Mouse (Mus musculus): ENCODE results near the gene BC048679. TPM values are rescaled to one million over a fixed set of nuclear protein-coding genes. Genes with fewer than 3 reads are reported as not detected.

The BC048679 gene
- total RNA-seq (2023), result not detected

DNA sequence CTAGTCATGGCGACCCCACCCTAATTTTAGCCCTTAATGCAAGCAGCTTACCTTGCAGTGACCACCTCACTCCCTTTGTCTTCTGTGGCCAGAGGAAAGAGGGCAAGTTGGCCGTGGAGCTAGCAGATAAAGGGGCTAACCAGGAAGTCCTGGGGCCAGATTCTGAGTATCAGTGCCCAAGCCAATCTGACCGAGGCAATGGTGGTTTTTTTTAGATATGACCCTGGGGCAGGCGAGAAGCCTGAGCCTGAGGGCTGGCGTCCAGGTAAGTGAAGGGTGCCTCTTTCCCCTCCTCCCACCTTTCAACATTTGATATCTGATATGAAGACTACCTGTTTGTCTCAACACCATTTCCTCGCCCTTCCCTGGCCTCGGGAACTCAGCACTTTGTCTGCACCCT, at the start of gene BC048679:
TSS of gene BC048679 (minus strand) at position 101 of the 400 bp plus-strand sequence.

GRCm38 (mm10) chr7:81493331-81494021, 4.6 kb downstream of the BC048679 start, which contains the start of gene Ap3b2:
Ap3b2 (minus strand) TSS chr7:81493925.

GRCm38 (mm10) chr7:81455155-81455651, 42.9 kb downstream of the BC048679 start, which contains the start of gene Cpeb1:
Cpeb1 (minus strand) TSS chr7:81455465.

Other genes with a start within 250 kb of the BC048679 start
- 100 to 1,000 TPM; 804 to 872 TPM for gene Rps17, start 153.0 kb downstream of the BC048679 start, total RNA-seq (2023)
- not detected for gene Cpeb1, start 42.8 kb downstream of the BC048679 start, total RNA-seq (2023)
- gene Ap3b2, start 4.4 kb downstream of the BC048679 start, total RNA-seq (2023), result not detected
- not detected for gene Fsd2, start 68.7 kb upstream of the BC048679 start, total RNA-seq (2023)
- 10 to 100 TPM; 17.4 to 17.5 TPM for gene Whamm, start 73.0 kb upstream of the BC048679 start, total RNA-seq (2023)
- gene Homer2, start 209.2 kb upstream of the BC048679 start, total RNA-seq (2023), result under 1 TPM; 0.04 to 0.96 TPM